Mouse (Mus musculus): ENCODE data around the gene Atp5j2. TPM values are rescaled to one million over a fixed set of nuclear protein-coding genes. Genes with fewer than 3 reads are reported as not detected.

Gene Atp5j2
- polyA plus RNA-seq, 1 experiment, result 643 TPM

- Histone ChIP-seq H3K79me3 (ENCODE audit: low read depth) (peaks cover 4% of the 10 kb centered on the region), H3K79me2 (ENCODE audit: control insufficient read depth, insufficient read depth) (no peaks in the 10 kb centered on the region), H3K27me3 (ENCODE audit: control insufficient read depth, insufficient read depth, insufficient read length) (no peaks in the 10 kb centered on the region), H3K36me3 (ENCODE audit: control insufficient read depth, insufficient read depth) (no peaks in the 10 kb centered on the region), H3ac (ENCODE audit: control insufficient read depth, insufficient read length, low read depth) (no peak overlapping the region), H3K4me3 (ENCODE audit: insufficient read depth, poor library complexity, severe bottlenecking) (no peak overlapping the region)
- TF ChIP-seq CEBPB (IDR thresholded peaks at IDR 0.05; ENCODE audit: low read depth), result no peak
- no peak for TF ChIP-seq MYOG (IDR thresholded peaks at IDR 0.05; ENCODE audit: control insufficient read depth, extremely low read depth, insufficient read length)
- no peak for TF ChIP-seq MYOD1 (IDR thresholded peaks at IDR 0.05; ENCODE audit: control insufficient read depth, insufficient read length, low read depth)
- TF ChIP-seq MAX (IDR thresholded peaks at IDR 0.05), result no peak
- TF ChIP-seq CTCF (IDR thresholded peaks at IDR 0.05; ENCODE audit: control insufficient read depth, insufficient read depth, insufficient read length), result no peak
- TF ChIP-seq FOSL1 (IDR thresholded peaks at IDR 0.05; ENCODE audit: insufficient read depth, low read length, poor library complexity, severe bottlenecking), result no peak
- TF ChIP-seq USF1 (IDR thresholded peaks at IDR 0.05; ENCODE audit: low read depth), result no peak
Observed at GRCm38 (mm10) chr5:145200387-145200786, 8.5 kb upstream of the Atp5j2 start.

DNA sequence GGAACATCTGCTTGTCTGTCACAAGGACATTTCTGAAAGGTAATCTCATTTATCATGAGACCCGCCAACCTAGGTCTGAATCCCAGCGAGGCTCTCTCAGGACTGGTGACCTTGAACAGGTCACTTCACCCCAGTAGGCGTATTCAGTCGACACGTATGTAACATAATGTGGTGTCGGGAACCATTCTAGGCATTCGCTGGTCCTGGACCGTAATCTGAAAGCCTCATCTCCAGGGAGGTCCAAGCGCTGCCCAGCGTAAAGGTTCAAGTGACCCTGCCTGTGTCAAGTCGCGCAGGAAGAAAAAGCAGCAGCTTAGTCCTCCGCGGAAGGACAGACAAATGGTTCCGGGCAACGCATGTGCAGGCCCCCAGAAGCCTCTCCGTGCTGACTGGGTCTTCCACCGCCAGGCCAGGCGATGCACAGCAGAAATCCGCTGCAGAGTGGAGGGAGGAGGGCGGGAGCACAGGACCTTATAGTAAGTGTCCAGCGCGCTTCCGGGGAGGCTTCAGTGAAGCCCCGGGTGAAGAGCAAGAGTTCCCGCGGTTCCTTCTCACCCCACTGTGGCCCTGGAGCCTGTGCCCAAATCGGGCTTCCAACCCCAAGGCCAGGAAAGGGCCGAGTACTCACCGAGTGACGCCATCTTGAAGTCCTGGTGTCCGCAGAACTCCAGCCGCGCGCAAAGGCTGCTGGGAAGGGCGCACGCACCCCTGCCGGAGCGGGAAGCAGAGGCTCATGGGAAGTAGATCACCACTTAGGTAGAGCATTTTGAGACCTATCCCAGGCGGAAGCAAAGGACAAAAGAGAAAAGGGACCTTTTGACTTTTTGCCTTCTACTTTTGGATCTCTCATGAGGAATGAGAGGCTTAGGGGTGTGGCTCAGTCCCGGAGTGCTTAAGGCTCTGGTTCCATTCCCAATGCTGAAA lies 725 bp downstream of the Atp5j2 start:
- peak overlapping the region; percentile 93 for H3ac ChIP-seq (ENCODE audit: control insufficient read depth, insufficient read length, low read depth)
- TF ChIP-seq MAX (IDR thresholded peaks at IDR 0.05) (peak; percentile 80), MYOD1 (IDR thresholded peaks at IDR 0.05; ENCODE audit: control insufficient read depth, insufficient read length, low read depth) (no peak)
- no peaks in the 10 kb centered on the region for H3K27me3 ChIP-seq (ENCODE audit: control insufficient read depth, insufficient read depth, insufficient read length)
- H3K79me3 ChIP-seq (ENCODE audit: low read depth), result peaks cover 45% of the 10 kb centered on the region
- H3K4me3 ChIP-seq (ENCODE audit: insufficient read depth, poor library complexity, severe bottlenecking), result peak overlapping the region; percentile 90
- peaks cover 52% of the 10 kb centered on the region for H3K79me2 ChIP-seq (ENCODE audit: control insufficient read depth, insufficient read depth)
- H3K36me3 ChIP-seq (ENCODE audit: control insufficient read depth, insufficient read depth), result peaks cover 17% of the 10 kb centered on the region

GRCm38 (mm10) chr5:145190373-145190772 lies 1.5 kb downstream of the Atp5j2 start:
- TF ChIP-seq FOSL1 (IDR thresholded peaks at IDR 0.05; ENCODE audit: insufficient read depth, low read length, poor library complexity, severe bottlenecking), result no peak
- TF ChIP-seq CEBPB (IDR thresholded peaks at IDR 0.05; ENCODE audit: low read depth), result no peak
- no peak for TF ChIP-seq MYOG (IDR thresholded peaks at IDR 0.05; ENCODE audit: control insufficient read depth, extremely low read depth, insufficient read length)
- TF ChIP-seq USF1 (IDR thresholded peaks at IDR 0.05; ENCODE audit: low read depth), result no peak
- TF ChIP-seq MAX (IDR thresholded peaks at IDR 0.05), result no peak
- TF ChIP-seq CTCF (IDR thresholded peaks at IDR 0.05; ENCODE audit: control insufficient read depth, insufficient read depth, insufficient read length), result no peak
- no peak for TF ChIP-seq MYOD1 (IDR thresholded peaks at IDR 0.05; ENCODE audit: control insufficient read depth, insufficient read length, low read depth)
- H3K36me3 ChIP-seq (ENCODE audit: control insufficient read depth, insufficient read depth), result peaks cover 23% of the 10 kb centered on the region

GRCm38 (mm10) chr5:145189416-145189815 lies 2.4 kb downstream of the Atp5j2 start:
- Histone ChIP-seq H3K79me2 (ENCODE audit: control insufficient read depth, insufficient read depth) (peaks cover 61% of the 10 kb centered on the region), H3K79me3 (ENCODE audit: low read depth) (peaks cover 47% of the 10 kb centered on the region), H3K36me3 (ENCODE audit: control insufficient read depth, insufficient read depth) (peaks cover 29% of the 10 kb centered on the region), H3ac (ENCODE audit: control insufficient read depth, insufficient read length, low read depth) (no peak overlapping the region), H3K27me3 (ENCODE audit: control insufficient read depth, insufficient read depth, insufficient read length) (no peaks in the 10 kb centered on the region), H3K4me3 (ENCODE audit: insufficient read depth, poor library complexity, severe bottlenecking) (no peak overlapping the region)
- TF ChIP-seq MYOD1 (IDR thresholded peaks at IDR 0.05; ENCODE audit: control insufficient read depth, insufficient read length, low read depth), result no peak
- no peak for TF ChIP-seq FOSL1 (IDR thresholded peaks at IDR 0.05; ENCODE audit: insufficient read depth, low read length, poor library complexity, severe bottlenecking)
- no peak for TF ChIP-seq CTCF (IDR thresholded peaks at IDR 0.05; ENCODE audit: control insufficient read depth, insufficient read depth, insufficient read length)
- no peak for TF ChIP-seq CEBPB (IDR thresholded peaks at IDR 0.05; ENCODE audit: low read depth)
- TF ChIP-seq MYOG (IDR thresholded peaks at IDR 0.05; ENCODE audit: control insufficient read depth, extremely low read depth, insufficient read length), result no peak
- TF ChIP-seq USF1 (IDR thresholded peaks at IDR 0.05; ENCODE audit: low read depth), result no peak
- TF ChIP-seq MAX (IDR thresholded peaks at IDR 0.05), result no peak

More at GRCm38 (mm10) chr5:145190373-145190772, 1.5 kb downstream of the Atp5j2 start:
- Histone ChIP-seq H3K79me3 (ENCODE audit: low read depth) (peaks cover 47% of the 10 kb centered on the region), H3K27me3 (ENCODE audit: control insufficient read depth, insufficient read depth, insufficient read length) (no peaks in the 10 kb centered on the region), H3K79me2 (ENCODE audit: control insufficient read depth, insufficient read depth) (peaks cover 60% of the 10 kb centered on the region), H3ac (ENCODE audit: control insufficient read depth, insufficient read length, low read depth) (peak overlapping the region; percentile 93), H3K4me3 (ENCODE audit: insufficient read depth, poor library complexity, severe bottlenecking) (peak overlapping the region; percentile 90)

- Histone ChIP-seq H3ac (ENCODE audit: control insufficient read depth, insufficient read length, low read depth) (no peak overlapping the region), H3K4me3 (ENCODE audit: insufficient read depth, poor library complexity, severe bottlenecking) (no peak overlapping the region), H3K36me3 (ENCODE audit: control insufficient read depth, insufficient read depth) (peaks cover 58% of the 10 kb centered on the region), H3K79me2 (ENCODE audit: control insufficient read depth, insufficient read depth) (peaks cover 49% of the 10 kb centered on the region), H3K27me3 (ENCODE audit: control insufficient read depth, insufficient read depth, insufficient read length) (no peaks in the 10 kb centered on the region), H3K79me3 (ENCODE audit: low read depth) (peaks cover 38% of the 10 kb centered on the region)
- TF ChIP-seq MYOD1 (IDR thresholded peaks at IDR 0.05; ENCODE audit: control insufficient read depth, insufficient read length, low read depth) (no peak), CEBPB (IDR thresholded peaks at IDR 0.05; ENCODE audit: low read depth) (no peak), USF1 (IDR thresholded peaks at IDR 0.05; ENCODE audit: low read depth) (no peak), MAX (IDR thresholded peaks at IDR 0.05) (no peak), MYOG (IDR thresholded peaks at IDR 0.05; ENCODE audit: control insufficient read depth, extremely low read depth, insufficient read length) (no peak), CTCF (IDR thresholded peaks at IDR 0.05; ENCODE audit: control insufficient read depth, insufficient read depth, insufficient read length) (no peak), FOSL1 (IDR thresholded peaks at IDR 0.05; ENCODE audit: insufficient read depth, low read length, poor library complexity, severe bottlenecking) (no peak)
Observed at GRCm38 (mm10) chr5:145185244-145185643, 6.6 kb downstream of the Atp5j2 start.

Measured in C2C12 (cell line).